Mouse (Mus musculus): ENCODE data around the gene Slc36a3.

Gene Slc36a3

DNA sequence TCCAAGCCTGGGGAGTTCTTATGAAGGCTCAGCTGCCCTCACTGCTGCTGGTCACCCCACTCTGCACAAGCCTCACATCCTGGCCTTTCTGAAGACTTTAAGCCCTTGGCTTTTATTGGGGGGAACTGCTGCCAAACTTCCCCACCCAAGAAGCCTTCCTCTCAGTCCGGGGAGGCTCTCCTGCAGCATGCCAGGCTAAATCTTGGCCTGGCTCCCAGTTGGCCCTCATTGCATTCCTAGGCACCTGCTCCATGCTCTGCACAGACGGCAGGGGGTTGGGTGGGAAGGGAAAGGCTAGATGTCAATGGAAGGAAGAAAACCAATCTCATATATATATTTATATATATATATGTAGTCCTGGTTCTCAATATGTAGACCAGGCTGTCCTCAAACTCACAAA lies 75.9 kb downstream of the Slc36a3 start:
- no peak for DNase-seq (ENCODE audit: low read depth, low spot score)

All from CD4-positive, CD25-positive, alpha-beta regulatory T cell, adult 2 months (primary cell).